In the genomic region with DNA sequence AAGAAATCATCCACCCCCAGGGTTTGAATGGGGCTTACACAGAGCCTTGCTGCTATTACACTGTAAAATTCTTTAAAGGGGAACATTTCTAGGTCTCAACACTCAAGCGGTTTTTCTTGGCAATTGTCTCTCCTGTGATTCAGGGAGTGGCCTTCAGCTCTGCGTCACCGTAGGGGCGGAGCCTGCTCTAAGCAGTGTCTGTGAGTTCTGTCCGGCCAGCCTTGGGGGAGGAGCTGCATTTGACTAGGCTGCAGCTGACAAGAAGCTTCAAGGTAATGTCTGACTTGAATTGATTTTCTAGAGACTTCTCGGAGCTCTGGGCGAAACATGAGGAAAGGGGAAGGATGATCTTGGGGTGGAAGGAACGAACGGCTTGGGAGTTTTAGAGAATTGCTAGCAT, we compare ENCODE assay signal across 9 mouse cellular contexts. TPM values are rescaled to one million over a fixed set of nuclear protein-coding genes. Genes with fewer than 3 reads are reported as not detected.
DNase-seq lines count a peak whose midpoint lies in the region; ATAC-seq lines count a peak whose summit lies in the region.
"Had no signal": no experiment of that assay in that cellular context is flagged by ENCODE, and none has a peak within 500 bp of the region (broad histone marks: within the 10 kb centered on the region; RNA-seq: fewer than 3 reads in every experiment).

No protein-coding gene starts in this region.

- ATAC-seq in intestine, embryonic 16.5 days = peak; percentile 90
- peak; percentile 61; the same call in 1 of the 2 replicates for ATAC-seq in liver, embryonic 11.5 days (replicated peaks; ENCODE audit: low FRiP score)
- ATAC-seq in neural tube, embryonic 11.5 days (ENCODE audit: insufficient read depth, low FRiP score, low TSS enrichment) = peak; percentile 73; the same call in 1 of the 2 replicates

- 36% methylated on average over 9 of the region's 9 CpGs for WGBS in intestine, embryonic 16.5 days
- 57% methylated on average over 9 of the region's 9 CpGs for WGBS in liver, embryonic 11.5 days
- WGBS in neural tube, embryonic 11.5 days = 38% methylated on average over 9 of the region's 9 CpGs

- H3K27ac ChIP-seq in intestine, embryonic 16.5 days (ENCODE audit: low read length) = no peak overlapping the region
- H3K27ac ChIP-seq in liver, embryonic 11.5 days (ENCODE audit: low read depth, low read length) = no peak overlapping the region
- no peak overlapping the region for H3K27ac ChIP-seq in neural tube, embryonic 11.5 days (ENCODE audit: low read depth, low read length)

- H3K36me3 ChIP-seq in intestine, embryonic 16.5 days (ENCODE audit: control insufficient read depth, insufficient read depth, low read length) = no peaks in the 10 kb centered on the region
- H3K36me3 ChIP-seq in liver, embryonic 11.5 days (ENCODE audit: control insufficient read depth, insufficient read depth, low read length) = no peaks in the 10 kb centered on the region
- H3K36me3 ChIP-seq in neural tube, embryonic 11.5 days (ENCODE audit: control insufficient read depth, insufficient read depth, low read length) = no peaks in the 10 kb centered on the region

- peak overlapping the region; percentile 33; the same call in 1 of the 2 replicates for H3K4me2 ChIP-seq in intestine, embryonic 16.5 days (ENCODE audit: low read depth, low read length)
- H3K4me2 ChIP-seq in liver, embryonic 11.5 days = no peak overlapping the region
- no peak overlapping the region for H3K4me2 ChIP-seq in neural tube, embryonic 11.5 days (ENCODE audit: low read depth)

- no peaks in the 10 kb centered on the region for H3K9me3 ChIP-seq in intestine, embryonic 16.5 days (ENCODE audit: control insufficient read depth, low read length)
- no peaks in the 10 kb centered on the region for H3K9me3 ChIP-seq in liver, embryonic 11.5 days (ENCODE audit: control insufficient read depth, low read length)
- H3K9me3 ChIP-seq in neural tube, embryonic 11.5 days (ENCODE audit: control insufficient read depth, low read length) = no peaks in the 10 kb centered on the region

- no peak overlapping the region for H3K9ac ChIP-seq in intestine, embryonic 16.5 days (ENCODE audit: low read depth, low read length)
- H3K9ac ChIP-seq in liver, embryonic 11.5 days (ENCODE audit: low read depth, low read length) = no peak overlapping the region
- no peak overlapping the region for H3K9ac ChIP-seq in neural tube, embryonic 11.5 days (ENCODE audit: low read length)

- H3K27me3 ChIP-seq in intestine, embryonic 16.5 days (replicated peaks; ENCODE audit: control insufficient read depth, insufficient read depth, low read length) = no peaks in the 10 kb centered on the region
- no peaks in the 10 kb centered on the region for H3K27me3 ChIP-seq in liver, embryonic 11.5 days (replicated peaks; ENCODE audit: control insufficient read depth, insufficient read depth, low read length)
- no peaks in the 10 kb centered on the region for H3K27me3 ChIP-seq in neural tube, embryonic 11.5 days (ENCODE audit: control insufficient read depth, insufficient read depth, low read length)

- DNase-seq in layer of hippocampus, adult 11-12 months (ENCODE audit: low spot score) = peak; percentile 10
- no peak for DNase-seq in layer of hippocampus, adult 9-10 months (ENCODE audit: low spot score)
- DNase-seq in embryo, embryonic 11 days = peak; percentile 75
- peak; percentile 95 for DNase-seq in heart, adult 11 months
- DNase-seq in liver, embryonic 11.5 days (ENCODE audit: low spot score) = no peak
- peak; percentile 65 for DNase-seq in neural tube, embryonic 11.5 days (ENCODE audit: low spot score)
- no peak for DNase-seq in spleen, adult 18-20 months

- no peak overlapping the region for H3K4me3 ChIP-seq in intestine, embryonic 16.5 days (ENCODE audit: low read length)
- H3K4me3 ChIP-seq in liver, embryonic 11.5 days (ENCODE audit: low read depth, low read length) = no peak overlapping the region
- no peak overlapping the region for H3K4me3 ChIP-seq in neural tube, embryonic 11.5 days (ENCODE audit: low read depth, low read length)

- no peaks in the 10 kb centered on the region for H3K4me1 ChIP-seq in intestine, embryonic 16.5 days (ENCODE audit: control insufficient read depth, insufficient read depth, low read length)
- H3K4me1 ChIP-seq in liver, embryonic 11.5 days (replicated peaks; ENCODE audit: control insufficient read depth, insufficient read depth, low read length) = no peaks in the 10 kb centered on the region
- H3K4me1 ChIP-seq in neural tube, embryonic 11.5 days (ENCODE audit: control insufficient read depth, insufficient read depth, low read length) = no peaks in the 10 kb centered on the region

RNA-seq across cellular contexts. Expression of a gene that starts 21.3 kb away (rescaled TPM):
- 6.5 and 7.0 TPM in 2 replicates for polyA plus RNA-seq in intestine, embryonic 16.5 days (2015; fragmentation: Nextera tagmentation; extraction: Ambion mirVana)
- 10.9 and 13.7 TPM in 2 replicates for polyA plus RNA-seq in liver, embryonic 11.5 days (2014; fragmentation: Nextera tagmentation; extraction: Ambion mirVana)
- polyA plus RNA-seq in neural tube, embryonic 11.5 days (2014; fragmentation: Nextera tagmentation; extraction: Ambion mirVana) = 17.7 and 23.0 TPM in 2 replicates
- polyA plus RNA-seq: spleen, adult 2 months had no signal

RNA-seq across cellular contexts. Expression of a gene that starts 52.1 kb away (rescaled TPM):
- not detected in 2 replicates for polyA plus RNA-seq in intestine, embryonic 16.5 days (2015; fragmentation: Nextera tagmentation; extraction: Ambion mirVana)
- not detected in 2 replicates for polyA plus RNA-seq in liver, embryonic 11.5 days (2014; fragmentation: Nextera tagmentation; extraction: Ambion mirVana)
- not detected in 2 replicates for polyA plus RNA-seq in neural tube, embryonic 11.5 days (2014; fragmentation: Nextera tagmentation; extraction: Ambion mirVana)
- polyA plus RNA-seq: spleen, adult 2 months had no signal

Comparison
In these comparisons a context has a peak if more than half of its experiments do, and no peak if none do; other contexts are left out.
1. DNase-seq: peak in layer of hippocampus, adult 11-12 months (single experiment), embryo, embryonic 11 days (single experiment), heart, adult 11 months (single experiment) and neural tube, embryonic 11.5 days (single experiment); none in layer of hippocampus, adult 9-10 months (single experiment), liver, embryonic 11.5 days (single experiment) and spleen, adult 18-20 months (0 of 2).
2. Peak in every context shown above with its lines, with median percentiles within 50 percentile points of each other: ATAC-seq.